Mouse (Mus musculus): Measurements from ENCODE around the gene Ifna6. TPM values are rescaled to one million over a fixed set of nuclear protein-coding genes. Genes with fewer than 3 reads are reported as not detected.
A peak's percentile ranks its signal among the peaks of the same experiment; 100 is the strongest.

Ifna6 gene
- polyA plus RNA-seq, 1 experiment from 2014 or later: not detected

DNA sequence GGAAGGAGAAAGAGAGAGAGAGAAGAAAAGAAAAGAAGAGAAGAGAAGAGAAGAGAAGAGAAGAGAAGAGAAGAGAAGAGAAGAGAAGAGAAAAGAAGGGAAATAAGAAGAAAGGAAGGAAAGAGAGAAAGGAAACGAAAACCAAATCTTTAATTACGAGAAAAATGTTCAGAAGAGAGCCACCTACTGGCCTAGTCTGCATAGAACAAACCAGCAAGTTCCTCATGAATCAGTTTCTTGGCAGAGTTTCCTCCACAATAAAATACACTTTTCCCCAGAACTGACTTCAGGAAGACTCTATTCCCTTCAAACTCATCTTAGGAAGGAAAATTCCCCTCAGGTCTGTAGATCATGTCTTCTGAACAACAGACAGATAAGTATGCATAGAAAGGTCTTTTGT lies 18.1 kb downstream of the Ifna6 start:
- WGBS: 50% methylated on average over 2 of the region's 2 CpGs
- Histone ChIP-seq H3K4me1 (ENCODE audit: insufficient read depth, low read depth, low read length) (no peaks in the 10 kb centered on the region), H3K27me3 (replicated peaks; ENCODE audit: insufficient read depth, low read length) (no peaks in the 10 kb centered on the region), H3K36me3 (ENCODE audit: insufficient read depth, low read length) (no peaks in the 10 kb centered on the region), H3K9me3 (ENCODE audit: low read length) (no peaks in the 10 kb centered on the region), H3K27ac (ENCODE audit: low read length) (no peak overlapping the region), H3K9ac (replicated peaks; ENCODE audit: low read depth) (no peak overlapping the region), H3K4me3 (ENCODE audit: low read depth, low read length) (no peak overlapping the region), H3K4me2 (replicated peaks; ENCODE audit: low read depth, low read length) (no peak overlapping the region)
- TF ChIP-seq CTCF (IDR thresholded peaks at IDR 0.05) (peak; percentile 28; the same call in 1 of the 2 replicates), EP300 (IDR thresholded peaks at IDR 0.05) (no peak)
- DNase-seq (ENCODE audit: low spot score) (no peak), ATAC-seq (no peak)

GRCm38 (mm10) chr4:88849698-88850097 lies 22.5 kb downstream of the Ifna6 start, which contains the start of gene Ifna1:
TSS of gene Ifna1 (plus strand) at chr4:88850087.
- H3K9me3 ChIP-seq (ENCODE audit: low read length): no peaks in the 10 kb centered on the region
- no peak within 1 kb of the TSS for H3K4me3 ChIP-seq (ENCODE audit: low read depth, low read length)
- no peak for DNase-seq (ENCODE audit: low spot score)

GRCm38 (mm10) chr4:88851026-88851763 lies 24.0 kb downstream of the Ifna6 start:
- H3K4me3 ChIP-seq (ENCODE audit: low read depth, low read length): no peak overlapping the region
- no peak for ATAC-seq
- H3K36me3 ChIP-seq (ENCODE audit: insufficient read depth, low read length): no peaks in the 10 kb centered on the region
- no peaks in the 10 kb centered on the region for H3K9me3 ChIP-seq (ENCODE audit: low read length)
- no peak for TF ChIP-seq CTCF (IDR thresholded peaks at IDR 0.05)
- TF ChIP-seq EP300 (IDR thresholded peaks at IDR 0.05): no peak
- DNase-seq (ENCODE audit: low spot score): no peak
- H3K4me2 ChIP-seq (replicated peaks; ENCODE audit: low read depth, low read length): no peak overlapping the region
- H3K27me3 ChIP-seq (replicated peaks; ENCODE audit: insufficient read depth, low read length): no peaks in the 10 kb centered on the region
- H3K9ac ChIP-seq (replicated peaks; ENCODE audit: low read depth): no peak overlapping the region
- H3K27ac ChIP-seq (ENCODE audit: low read length): no peak overlapping the region
- H3K4me1 ChIP-seq (ENCODE audit: insufficient read depth, low read depth, low read length): no peaks in the 10 kb centered on the region
- 61% methylated on average over 4 of the region's 4 CpGs for whole genome bisulfite sequencing

More at GRCm38 (mm10) chr4:88849698-88850097, 22.5 kb downstream of the Ifna6 start, which contains the start of gene Ifna1:
- ATAC-seq: no peak
- Histone ChIP-seq H3K36me3 (ENCODE audit: insufficient read depth, low read length) (no peaks in the 10 kb centered on the region), H3K4me1 (ENCODE audit: insufficient read depth, low read depth, low read length) (no peaks in the 10 kb centered on the region), H3K9ac (replicated peaks; ENCODE audit: low read depth) (no peak within 1 kb of the TSS), H3K27me3 (replicated peaks; ENCODE audit: insufficient read depth, low read length) (no peaks in the 10 kb centered on the region), H3K4me2 (replicated peaks; ENCODE audit: low read depth, low read length) (no peak within 1 kb of the TSS), H3K27ac (ENCODE audit: low read length) (no peak within 1 kb of the TSS)
- 71% methylated on average over 1 of the region's 1 CpGs for WGBS
- TF ChIP-seq EP300 (IDR thresholded peaks at IDR 0.05) (no peak), CTCF (IDR thresholded peaks at IDR 0.05) (no peak)

DNA sequence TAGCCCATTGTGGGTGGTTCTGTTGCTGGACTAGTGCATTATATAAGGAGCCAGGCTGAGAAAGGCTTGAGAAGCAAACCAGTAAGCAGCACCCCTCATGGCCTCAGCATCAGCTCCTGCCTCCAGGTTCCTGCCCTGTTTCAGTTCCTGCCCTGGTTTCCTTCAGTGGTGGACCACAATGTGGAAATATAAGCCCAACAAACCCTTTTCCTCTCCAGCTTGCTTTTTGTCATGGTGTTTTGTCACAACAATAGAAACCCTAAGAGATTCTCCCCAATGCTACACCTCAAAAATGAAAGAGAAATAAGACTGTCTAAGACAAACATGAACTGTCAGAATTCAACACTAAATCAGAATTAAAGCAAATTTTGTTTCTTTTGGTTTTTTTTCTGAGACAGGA lies 32.0 kb downstream of the Ifna6 start:
- no peak for ATAC-seq
- Histone ChIP-seq H3K27ac (ENCODE audit: low read length) (no peak overlapping the region), H3K4me3 (ENCODE audit: low read depth, low read length) (no peak overlapping the region), H3K4me2 (replicated peaks; ENCODE audit: low read depth, low read length) (no peak overlapping the region), H3K9ac (replicated peaks; ENCODE audit: low read depth) (no peak overlapping the region), H3K36me3 (ENCODE audit: insufficient read depth, low read length) (no peaks in the 10 kb centered on the region), H3K4me1 (ENCODE audit: insufficient read depth, low read depth, low read length) (no peaks in the 10 kb centered on the region), H3K27me3 (replicated peaks; ENCODE audit: insufficient read depth, low read length) (no peaks in the 10 kb centered on the region), H3K9me3 (ENCODE audit: low read length) (no peaks in the 10 kb centered on the region)
- TF ChIP-seq EP300 (IDR thresholded peaks at IDR 0.05): no peak
- no peak for TF ChIP-seq CTCF (IDR thresholded peaks at IDR 0.05)
- no peak for DNase-seq (ENCODE audit: low spot score)

GRCm38 (mm10) chr4:88863309-88863708 lies 36.1 kb downstream of the Ifna6 start:
- no peak overlapping the region for H3K27ac ChIP-seq (ENCODE audit: low read length)
- 7% methylated on average over 7 of the region's 7 CpGs for WGBS
- H3K9me3 ChIP-seq (ENCODE audit: low read length): no peaks in the 10 kb centered on the region
- H3K4me3 ChIP-seq (ENCODE audit: low read depth, low read length): no peak overlapping the region
- no peak overlapping the region for H3K4me2 ChIP-seq (replicated peaks; ENCODE audit: low read depth, low read length)
- DNase-seq (ENCODE audit: low spot score) (no peak), ATAC-seq (no peak)
- no peaks in the 10 kb centered on the region for H3K36me3 ChIP-seq (ENCODE audit: insufficient read depth, low read length)
- TF ChIP-seq CTCF (IDR thresholded peaks at IDR 0.05): no peak
- no peak for TF ChIP-seq EP300 (IDR thresholded peaks at IDR 0.05)
- no peak overlapping the region for H3K9ac ChIP-seq (replicated peaks; ENCODE audit: low read depth)
- H3K4me1 ChIP-seq (ENCODE audit: insufficient read depth, low read depth, low read length): no peaks in the 10 kb centered on the region
- peaks cover 5% of the 10 kb centered on the region; the same call in 1 of the 2 replicates for H3K27me3 ChIP-seq (replicated peaks; ENCODE audit: insufficient read depth, low read length)

DNA sequence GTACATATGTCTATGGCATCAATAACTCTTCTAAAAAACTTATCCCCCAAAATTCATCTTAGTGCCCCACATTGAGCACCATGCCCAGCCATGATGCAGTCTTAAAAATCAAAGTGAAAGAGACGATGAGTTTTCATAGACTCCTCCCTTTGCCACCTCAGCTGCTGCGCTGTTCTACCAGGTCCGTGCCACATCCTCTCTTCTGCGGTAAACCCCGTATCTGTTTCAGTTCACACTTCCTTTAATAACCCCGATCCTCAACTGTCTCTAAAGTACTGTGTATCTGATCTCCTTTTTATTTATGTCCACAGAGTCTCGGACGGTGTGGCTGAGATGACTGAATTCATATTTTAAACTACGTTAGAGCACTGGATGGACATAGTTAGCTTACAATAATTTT lies 37.4 kb downstream of the Ifna6 start:
- Histone ChIP-seq H3K36me3 (ENCODE audit: insufficient read depth, low read length) (no peaks in the 10 kb centered on the region), H3K4me3 (ENCODE audit: low read depth, low read length) (no peak overlapping the region), H3K9me3 (ENCODE audit: low read length) (no peaks in the 10 kb centered on the region), H3K4me1 (ENCODE audit: insufficient read depth, low read depth, low read length) (no peaks in the 10 kb centered on the region), H3K4me2 (replicated peaks; ENCODE audit: low read depth, low read length) (no peak overlapping the region), H3K9ac (replicated peaks; ENCODE audit: low read depth) (no peak overlapping the region), H3K27ac (ENCODE audit: low read length) (no peak overlapping the region), H3K27me3 (replicated peaks; ENCODE audit: insufficient read depth, low read length) (peaks cover 5% of the 10 kb centered on the region; the same call in 1 of the 2 replicates)
- ATAC-seq (no peak), DNase-seq (ENCODE audit: low spot score) (no peak)
- TF ChIP-seq CTCF (IDR thresholded peaks at IDR 0.05): no peak
- no peak for TF ChIP-seq EP300 (IDR thresholded peaks at IDR 0.05)
- 50% methylated on average over 9 of the region's 9 CpGs for WGBS
